Mouse (Mus musculus) bone marrow macrophage, adult 2 months (primary cell): Measurements from ENCODE around the gene Il10rb. TPM values are rescaled to one million over a fixed set of nuclear protein-coding genes. Genes with fewer than 3 reads are reported as not detected.

Experiments
- H3K27ac ChIP-seq: 2 replicates; pipeline ENCODE4 v1.5.1; 2012; ENCODE audit warnings: low read depth, low read length; ENCODE audit not compliant: insufficient read depth
- H3K4me1 ChIP-seq: 2 replicates; pipeline ENCODE4 v1.6.1; 2012; ENCODE audit warnings: low read length; ENCODE audit not compliant: control insufficient read depth, insufficient read depth
- H3K4me3 ChIP-seq: 2 replicates; pipeline ENCODE4 v1.5.1; 2012; ENCODE audit warnings: mild to moderate bottlenecking, low read length, moderate library complexity; ENCODE audit not compliant: insufficient read depth
- CTCF ChIP-seq: IDR thresholded peaks from 2 replicates; pipeline ENCODE4 v1.5.1; 2012; ENCODE audit warnings: low read depth, mild to moderate bottlenecking, low read length, moderate library complexity
- POLR2A ChIP-seq: IDR thresholded peaks from 2 replicates; pipeline ENCODE4 v1.6.1; 2012; ENCODE audit warnings: mild to moderate bottlenecking, low read depth, low read length, borderline replicate concordance
- polyA plus RNA-seq: library from polyadenylated mRNA; stranded (reverse); fragments of >200 nt; gene quantifications from 2 replicates; pipeline ENCODE4 v1.2.4, GENCODE M21; 2012; ENCODE audit not compliant: missing spikeins, insufficient read depth, insufficient read length

Il10rb gene
- polyA plus RNA-seq, 1 experiment = 345 TPM

- Histone ChIP-seq H3K4me1 (peaks cover 38% of the 10 kb centered on the region), H3K4me3 (no peak overlapping the region)
- TF ChIP-seq CTCF (no peak), POLR2A (no peak)
Measured at GRCm38 (mm10) chr16:91380151-91380550, 25.8 kb upstream of the Il10rb start.

GRCm38 (mm10) chr16:91381606-91382005 lies 24.4 kb upstream of the Il10rb start:
- Histone ChIP-seq H3K27ac (peak overlapping the region; percentile 62), H3K4me3 (no peak overlapping the region), H3K4me1 (peaks cover 47% of the 10 kb centered on the region)
- TF ChIP-seq CTCF (no peak), POLR2A (no peak)

More at GRCm38 (mm10) chr16:91380151-91380550, 25.8 kb upstream of the Il10rb start:
- no peak overlapping the region for H3K27ac ChIP-seq

GRCm38 (mm10) chr16:91382261-91382790 lies 23.6 kb upstream of the Il10rb start:
- Histone ChIP-seq H3K27ac (peak overlapping the region; percentile 62), H3K4me1 (peaks cover 53% of the 10 kb centered on the region), H3K4me3 (peak overlapping the region; percentile 26)
- TF ChIP-seq POLR2A (no peak), CTCF (no peak)

- Histone ChIP-seq H3K27ac (no peak overlapping the region), H3K4me1 (peaks cover 52% of the 10 kb centered on the region)
Measured at GRCm38 (mm10) chr16:91384221-91384620, 21.7 kb upstream of the Il10rb start.

GRCm38 (mm10) chr16:91385621-91386020 lies 20.3 kb upstream of the Il10rb start:
- Histone ChIP-seq H3K4me1 (peaks cover 45% of the 10 kb centered on the region), H3K27ac (peak overlapping the region; percentile 68), H3K4me3 (no peak overlapping the region)
- TF ChIP-seq POLR2A (no peak), CTCF (no peak)

More at GRCm38 (mm10) chr16:91384221-91384620, 21.7 kb upstream of the Il10rb start:
- TF ChIP-seq POLR2A (no peak), CTCF (no peak)
- H3K4me3 ChIP-seq = no peak overlapping the region

- H3K4me3 ChIP-seq = no peak overlapping the region
- H3K27ac ChIP-seq = peak overlapping the region; percentile 68
- H3K4me1 ChIP-seq = peaks cover 38% of the 10 kb centered on the region
- no peak for TF ChIP-seq CTCF
- no peak for TF ChIP-seq POLR2A
Measured at GRCm38 (mm10) chr16:91386419-91387120, 19.4 kb upstream of the Il10rb start.

GRCm38 (mm10) chr16:91387121-91387486 lies 18.9 kb upstream of the Il10rb start:
- no peak overlapping the region for H3K4me3 ChIP-seq
- peaks cover 32% of the 10 kb centered on the region for H3K4me1 ChIP-seq
- no peak for TF ChIP-seq POLR2A
- no peak for TF ChIP-seq CTCF
- H3K27ac ChIP-seq = peak overlapping the region; percentile 68; the same call in 1 of the 2 replicates

GRCm38 (mm10) chr16:91390100-91390499 lies 15.9 kb upstream of the Il10rb start:
- Histone ChIP-seq H3K4me3 (no peak overlapping the region), H3K27ac (no peak overlapping the region), H3K4me1 (peaks cover 18% of the 10 kb centered on the region)
- TF ChIP-seq POLR2A (no peak), CTCF (peak; percentile 76)

GRCm38 (mm10) chr16:91391421-91391820 lies 14.5 kb upstream of the Il10rb start, which contains the start of gene Gm21970:
Gm21970 (plus strand) TSS chr16:91391721.
- H3K4me3 ChIP-seq = no peak within 1 kb of the TSS
- peaks cover 15% of the 10 kb centered on the region for H3K4me1 ChIP-seq
- TF ChIP-seq CTCF = no peak
- no peak for TF ChIP-seq POLR2A
- no peak within 1 kb of the TSS for H3K27ac ChIP-seq

GRCm38 (mm10) chr16:91394826-91395410 lies 11.0 kb upstream of the Il10rb start:
- TF ChIP-seq POLR2A = no peak

More at GRCm38 (mm10) chr16:91394826-91395410, 11.0 kb upstream of the Il10rb start:
- Histone ChIP-seq H3K4me3 (no peak overlapping the region), H3K4me1 (peaks cover 31% of the 10 kb centered on the region), H3K27ac (no peak overlapping the region)
